Mouse (Mus musculus) adrenal gland, postnatal 36 days (tissue): Measurements from ENCODE around the gene Gm12355. TPM values are rescaled to one million over a fixed set of nuclear protein-coding genes. Genes with fewer than 3 reads are reported as not detected.

Experiments
- DNase-seq, 2 experiments: peaks; one replicate each; pipeline ENCODE4 v3.0.0; 2021; ENCODE audit warnings: mixed read lengths in 1 of 2
- total RNA-seq, 2 experiments: library from RNA; stranded (reverse); gene quantifications; 2 replicates each; pipeline ENCODE4 v1.2.3; 2021

The Gm12355 gene
- total RNA-seq, 2 experiments from 2014 or later, result 13.9 to 15.3 TPM

DNA sequence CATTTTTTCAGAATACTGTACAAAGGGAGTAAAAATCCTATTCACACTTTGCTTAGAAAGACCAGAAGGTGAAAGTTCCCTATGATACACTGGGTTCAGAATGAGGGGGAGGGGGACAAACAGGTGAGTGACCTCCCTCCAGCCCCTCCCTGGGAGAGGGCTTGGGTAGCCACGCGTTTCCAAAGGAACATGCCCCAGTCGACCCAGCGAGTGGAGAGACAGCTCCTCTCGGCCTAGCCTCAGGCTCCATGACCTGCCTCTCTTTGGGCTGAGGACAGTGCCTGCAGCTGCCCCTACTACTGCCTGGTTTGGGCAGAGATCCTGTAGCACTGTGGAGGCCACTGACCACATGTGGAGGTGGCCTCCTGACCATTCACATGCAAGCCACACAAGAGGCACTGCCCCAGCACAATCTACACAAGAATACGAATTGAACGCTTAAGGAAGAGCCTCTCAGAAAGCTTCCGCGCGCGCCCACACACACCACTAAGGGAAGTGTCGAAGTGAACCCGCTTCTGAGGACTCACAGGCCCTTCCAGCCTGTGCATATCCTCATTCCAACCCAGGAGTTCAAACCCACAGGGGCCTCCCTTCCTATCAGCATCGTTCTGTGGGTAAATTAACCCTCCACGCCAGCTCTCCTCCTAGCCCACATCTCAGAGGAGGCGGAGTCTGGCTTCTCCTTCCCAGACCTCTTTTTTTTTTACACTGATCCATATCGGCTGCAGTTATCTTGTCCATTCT, 44.0 kb downstream of the Gm12355 start:
- DNase-seq, result no peak

GRCm38 (mm10) chr11:98580301-98581121, 45.0 kb downstream of the Gm12355 start:
- peak; percentile 60 to 67 for DNase-seq

- DNase-seq, result peak in 1 of 2 experiments; percentile 69
These were observed 47.7 kb downstream of the Gm12355 start for GRCm38 (mm10) chr11:98577776-98578175.

Other genes with a start within 250 kb of the Gm12355 start
- 1 to 10 TPM in 1 of 2 experiments, under 1 TPM in 1; 0.43 to 1.2 TPM for gene Tcap, start 241.8 kb downstream of the Gm12355 start, total RNA-seq
- gene Pnmt, start 239.2 kb downstream of the Gm12355 start, total RNA-seq, result 100 to 1,000 TPM; 363 to 581 TPM
- gene Pgap3, start 225.2 kb downstream of the Gm12355 start, total RNA-seq, result 1 to 10 TPM; 4.4 to 7.2 TPM
- 1 to 10 TPM; 4.2 to 4.7 TPM for gene Erbb2, start 213.2 kb downstream of the Gm12355 start, total RNA-seq
- 10 to 100 TPM; 84.0 to 84.2 TPM for gene Mien1, start 186.7 kb downstream of the Gm12355 start, total RNA-seq
- not detected for gene Grb7, start 179.3 kb downstream of the Gm12355 start, total RNA-seq
- gene Ikzf3, start 79.6 kb downstream of the Gm12355 start, total RNA-seq, result under 1 TPM; 0.13 to 0.36 TPM
- gene Zpbp2, start 74.6 kb downstream of the Gm12355 start, total RNA-seq, result under 1 TPM; 0.50 to 0.82 TPM
- 100 to 1,000 TPM; 133 to 139 TPM for gene Ormdl3, start 38.3 kb downstream of the Gm12355 start, total RNA-seq
- not detected for gene Lrrc3c, start 27.4 kb downstream of the Gm12355 start, total RNA-seq
- gene Gsdma3, start 699 bp upstream of the Gm12355 start, total RNA-seq, result 10 to 100 TPM; 12.9 to 17.0 TPM
- under 1 TPM; 0.43 to 0.76 TPM for gene Gsdma2, start 21.1 kb upstream of the Gm12355 start, total RNA-seq
- gene Gsdma, start 38.7 kb upstream of the Gm12355 start, total RNA-seq, result not detected
- 100 to 1,000 TPM; 124 to 128 TPM for gene Psmd3, start 56.9 kb upstream of the Gm12355 start, total RNA-seq
- gene Csf3, start 75.6 kb upstream of the Gm12355 start, total RNA-seq, result not detected
- gene Med24, start 103.8 kb upstream of the Gm12355 start, total RNA-seq, result 10 to 100 TPM; 46.9 to 52.0 TPM
- 10 to 100 TPM; 69.2 to 91.7 TPM for gene Thra, start 115.0 kb upstream of the Gm12355 start, total RNA-seq
- 100 to 1,000 TPM; 116 to 171 TPM for gene Nr1d1, start 149.7 kb upstream of the Gm12355 start, total RNA-seq
- gene Msl1, start 169.9 kb upstream of the Gm12355 start, total RNA-seq, result 100 to 1,000 TPM in 1 of 2 experiments, 10 to 100 TPM in 1; 94.2 to 106 TPM
- 10 to 100 TPM; 29.6 to 34.3 TPM for gene Casc3, start 179.2 kb upstream of the Gm12355 start, total RNA-seq
- gene Rapgefl1, start 211.1 kb upstream of the Gm12355 start, total RNA-seq, result under 1 TPM; 0.46 to 0.69 TPM
- gene Wipf2, start 238.0 kb upstream of the Gm12355 start, total RNA-seq, result 10 to 100 TPM; 19.8 to 21.1 TPM